Mouse (Mus musculus) lung, embryonic 14.5 days (tissue): ENCODE data around the gene 1700001C19Rik. TPM values are rescaled to one million over a fixed set of nuclear protein-coding genes. Genes with fewer than 3 reads are reported as not detected.
"Not testable (repeated sequence)": the region's sequence is repeated elsewhere in the genome, so short reads cannot be mapped to it uniquely, and the experiment has no call there.

ENCODE experiments used
- ATAC-seq: fragments of 200-750 bp; cut with Nextera tagmentation; 2 replicates; pipeline ENCODE4 v1.8.0; 2017; ENCODE audit warnings: mild to moderate bottlenecking, moderate TSS enrichment, moderate library complexity; ENCODE audit not compliant: insufficient read depth
- DNase-seq: peaks from one replicate; pipeline ENCODE4 v3.0.0-alpha.2; 2015
- H3K27ac ChIP-seq: fragments of 300-500 bp; sonication (generic); 2 replicates; pipeline ENCODE4 v1.5.1; 2014; ENCODE audit warnings: low read depth, mild to moderate bottlenecking, moderate library complexity
- H3K27me3 ChIP-seq: fragments of 300-500 bp; sonication (generic); 2 replicates; pipeline ENCODE4 v1.6.1; 2014; ENCODE audit warnings: low read length, control low read depth; ENCODE audit not compliant: insufficient read depth
- H3K36me3 ChIP-seq: fragments of 300-500 bp; sonication (generic); 2 replicates; pipeline ENCODE4 v1.6.1; 2014; ENCODE audit warnings: control low read depth; ENCODE audit not compliant: insufficient read depth
- H3K4me1 ChIP-seq: fragments of 300-500 bp; sonication (generic); 2 replicates; pipeline ENCODE4 v1.6.1; 2014; ENCODE audit warnings: antibody characterized with exemption, control low read depth; ENCODE audit not compliant: insufficient read depth
- H3K4me2 ChIP-seq: fragments of 300-500 bp; sonication (generic); 2 replicates; pipeline ENCODE4 v1.6.1; 2014; ENCODE audit warnings: mild to moderate bottlenecking
- H3K4me3 ChIP-seq: fragments of 300-500 bp; sonication (generic); 2 replicates; pipeline ENCODE4 v1.5.1; 2014; ENCODE audit warnings: low read depth, low read length
- H3K9ac ChIP-seq: fragments of 300-500 bp; sonication (generic); 2 replicates; pipeline ENCODE4 v1.6.1; 2014
- H3K9me3 ChIP-seq: fragments of 300-500 bp; sonication (generic); 2 replicates; pipeline ENCODE4 v1.6.1; 2016; ENCODE audit warnings: low read depth, low read length, control low read depth
- CTCF ChIP-seq: IDR thresholded peaks from 2 replicates; pipeline ENCODE4 v1.5.1; 2016; ENCODE audit warnings: antibody characterized with exemption, low read depth
- WGBS: fragments of 180-500 bp; shearing (Covaris S2); extraction: QIAGEN DNeasy Blood & Tissue Kit; methylation state at CpG from one replicate; pipeline ENCODE4 v1.1.7; 2014; 5-methylcytosine and 5-hydroxymethylcytosine counted together
- polyA plus RNA-seq: library from polyadenylated mRNA; unstranded; fragments of >200 nt; fragmentation: Nextera tagmentation; extraction: Ambion mirVana; gene quantifications from 2 replicates; pipeline ENCODE4 v1.2.1, GENCODE M21; 2014

Gene 1700001C19Rik
- polyA plus RNA-seq, 1 experiment from 2014 or later = 0.13 TPM

DNA sequence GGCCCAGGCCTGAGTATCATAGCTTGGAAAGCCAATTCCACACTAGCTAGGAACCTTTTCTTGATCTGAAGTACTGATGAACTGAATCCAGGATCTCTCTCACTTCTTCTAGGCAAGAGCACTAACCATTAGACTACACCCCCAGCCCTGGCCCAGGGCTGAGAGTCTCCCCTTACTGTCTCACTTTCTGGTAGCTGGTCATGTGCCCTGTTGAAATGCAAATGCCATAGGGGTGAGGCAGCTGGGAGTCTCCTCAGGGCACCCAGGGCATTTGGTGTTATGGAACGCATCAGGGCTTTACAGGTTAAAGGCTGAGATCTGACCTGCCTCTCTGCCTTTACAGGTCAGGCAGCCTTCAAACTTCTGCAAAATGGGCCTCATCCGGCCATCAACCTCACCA lies 17.0 kb downstream of the 1700001C19Rik start:
- H3K4me3 ChIP-seq = no peak overlapping the region
- no peak for DNase-seq
- ATAC-seq = no peak
- no peak overlapping the region for H3K27ac ChIP-seq
- H3K4me1 ChIP-seq = no peaks in the 10 kb centered on the region
- WGBS = 63% methylated on average over 2 of the region's 2 CpGs
- H3K36me3 ChIP-seq = no peaks in the 10 kb centered on the region
- no peaks in the 10 kb centered on the region for H3K27me3 ChIP-seq
- no peak overlapping the region for H3K9ac ChIP-seq
- no peak overlapping the region for H3K4me2 ChIP-seq
- TF ChIP-seq CTCF = no peak
- H3K9me3 ChIP-seq = no peaks in the 10 kb centered on the region

GRCm38 (mm10) chr17:47409897-47410861 lies 27.0 kb downstream of the 1700001C19Rik start:
- Histone ChIP-seq H3K4me3 (peak overlapping the region; percentile 34), H3K27me3 (peaks cover 24% of the 10 kb centered on the region), H3K4me2 (peak overlapping the region; percentile 68)
- H3K36me3 ChIP-seq, ATAC-seq, H3K9me3 ChIP-seq, H3K9ac ChIP-seq, H3K4me1 ChIP-seq, H3K27ac ChIP-seq: not testable (repeated sequence)
- WGBS = 2% methylated on average over 71 of the region's 74 CpGs
- DNase-seq = peak; percentile 35

DNA sequence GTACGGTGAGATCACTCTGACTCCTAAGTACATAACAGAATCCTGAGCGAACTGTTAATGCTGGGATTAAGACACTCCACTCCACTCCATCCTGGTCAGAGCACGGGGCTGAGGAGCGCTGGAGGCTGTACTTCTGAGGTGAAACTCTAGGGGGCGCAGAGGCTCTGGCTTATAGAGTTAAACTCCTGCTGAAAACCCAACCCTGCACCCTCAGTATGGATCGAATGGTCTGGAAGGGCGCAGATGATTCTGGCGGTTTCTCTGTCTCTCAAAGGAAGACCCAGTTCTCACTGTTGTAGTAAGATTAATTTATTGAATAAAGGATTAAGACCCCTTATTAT lies 28.6 kb downstream of the 1700001C19Rik start:
- Histone ChIP-seq H3K9ac (no peak overlapping the region), H3K36me3 (no peaks in the 10 kb centered on the region), H3K4me3 (no peak overlapping the region), H3K9me3 (no peaks in the 10 kb centered on the region), H3K4me1 (no peaks in the 10 kb centered on the region), H3K4me2 (no peak overlapping the region), H3K27me3 (peaks cover 21% of the 10 kb centered on the region), H3K27ac (no peak overlapping the region)
- ATAC-seq (0 out of 2 replicates have a peak, but pooled peaks have one; percentile 52), DNase-seq (peak; percentile 88)
- 22% methylated on average over 8 of the region's 8 CpGs for WGBS
- TF ChIP-seq CTCF = peak; percentile 83

GRCm38 (mm10) chr17:47407717-47408557 lies 29.2 kb downstream of the 1700001C19Rik start:
- Histone ChIP-seq H3K4me1 (no peaks in the 10 kb centered on the region), H3K4me3 (no peak overlapping the region), H3K9me3 (no peaks in the 10 kb centered on the region), H3K4me2 (no peak overlapping the region), H3K27me3 (peaks cover 19% of the 10 kb centered on the region), H3K36me3 (no peaks in the 10 kb centered on the region), H3K27ac (no peak overlapping the region), H3K9ac (no peak overlapping the region)
- DNase-seq (no peak), ATAC-seq (no peak)
- 58% methylated on average over 10 of the region's 10 CpGs for WGBS
- TF ChIP-seq CTCF = no peak

- no peak for TF ChIP-seq CTCF
- DNase-seq (no peak), ATAC-seq (no peak)
- Histone ChIP-seq H3K4me3 (no peak within 1 kb of the TSS), H3K36me3 (no peaks in the 10 kb centered on the region), H3K4me1 (no peaks in the 10 kb centered on the region; the same call in 1 of the 2 replicates), H3K9ac (no peak within 1 kb of the TSS), H3K4me2 (no peak within 1 kb of the TSS), H3K9me3 (no peaks in the 10 kb centered on the region), H3K27me3 (peaks cover 8% of the 10 kb centered on the region; the same call in 1 of the 2 replicates), H3K27ac (no peak within 1 kb of the TSS)
- WGBS = 51% methylated on average over 10 of the region's 10 CpGs
These were observed 36.7 kb downstream of the 1700001C19Rik start, which contains the start of gene Guca1a for GRCm38 (mm10) chr17:47400451-47400850. TSS of gene Guca1a (minus strand) at chr17:47400584.

DNA sequence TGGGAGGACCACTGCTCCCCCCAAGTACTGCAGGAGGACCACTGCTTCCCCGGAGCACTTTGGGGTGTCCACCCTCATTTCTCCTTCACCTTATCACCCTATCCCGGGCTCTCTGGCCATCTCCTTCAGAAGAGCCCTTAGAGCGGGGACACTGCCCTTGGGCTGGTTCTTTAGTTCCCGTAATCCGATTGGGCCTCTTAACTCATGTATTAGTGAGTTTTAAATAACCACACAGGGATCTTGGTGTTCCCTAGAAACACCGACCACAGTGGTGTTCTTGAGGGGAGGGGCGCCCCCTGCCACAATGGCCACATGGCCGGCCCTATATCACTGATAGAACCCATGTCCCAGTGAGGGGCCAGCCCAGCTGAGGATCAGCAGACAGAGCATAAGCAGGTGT lies 38.1 kb downstream of the 1700001C19Rik start:
- H3K27me3 ChIP-seq = peaks cover 19% of the 10 kb centered on the region; the same call in 1 of the 2 replicates

More for the DNA sequence above, 38.1 kb downstream of the 1700001C19Rik start:
- DNase-seq (no peak), ATAC-seq (no peak)
- no peak for TF ChIP-seq CTCF
- no peak overlapping the region for H3K27ac ChIP-seq
- H3K9ac ChIP-seq = no peak overlapping the region
- no peak overlapping the region for H3K4me3 ChIP-seq
- no peaks in the 10 kb centered on the region; the same call in none of the 2 replicates for H3K4me1 ChIP-seq
- no peak overlapping the region for H3K4me2 ChIP-seq
- no peaks in the 10 kb centered on the region for H3K9me3 ChIP-seq
- WGBS = 83% methylated on average over 8 of the region's 8 CpGs
- H3K36me3 ChIP-seq = no peaks in the 10 kb centered on the region
